Mouse (Mus musculus) right cerebral cortex, postnatal 36 days (tissue): ENCODE measurements around the gene Tti1.
"Not testable (repeated sequence)": the region's sequence is repeated elsewhere in the genome, so short reads cannot be mapped to it uniquely, and the experiment has no call there.

ENCODE experiments used
- DNase-seq, 2 experiments: peaks; one replicate each; pipeline ENCODE4 v3.0.0; 2022; ENCODE audit warnings: low spot score in 2 of 2, mixed read lengths in 1 of 2

The Tti1 gene

GRCm38 (mm10) chr2:158028354-158028863, at the start of gene Tti1, which contains the start of gene Rprd1b:
TSS of gene Tti1 (minus strand) at chr2:158028433.
TSS of gene Rprd1b (plus strand) at chr2:158028497.
- peak; percentile 89 for DNase-seq

DNA sequence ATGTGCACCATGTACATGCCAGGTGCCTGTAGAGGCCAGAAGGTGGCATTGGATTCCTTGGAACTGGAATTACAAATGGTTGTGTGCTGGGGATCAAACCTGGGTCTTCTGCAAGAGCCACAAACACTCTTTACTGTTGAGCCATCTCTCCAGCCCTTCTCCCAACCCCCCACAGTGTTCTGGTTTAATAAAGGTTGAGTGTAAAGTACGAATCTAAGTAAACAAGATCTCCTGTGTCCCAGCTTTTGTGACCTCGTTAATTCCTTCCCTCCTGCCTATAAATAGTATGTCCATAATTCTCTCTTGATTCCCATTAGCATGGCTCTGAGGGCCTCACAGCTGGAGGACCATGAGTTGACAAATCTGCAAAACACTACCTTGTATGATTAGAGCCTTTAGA, 49.7 kb upstream of the Tti1 start:
- DNase-seq, result no peak

DNA sequence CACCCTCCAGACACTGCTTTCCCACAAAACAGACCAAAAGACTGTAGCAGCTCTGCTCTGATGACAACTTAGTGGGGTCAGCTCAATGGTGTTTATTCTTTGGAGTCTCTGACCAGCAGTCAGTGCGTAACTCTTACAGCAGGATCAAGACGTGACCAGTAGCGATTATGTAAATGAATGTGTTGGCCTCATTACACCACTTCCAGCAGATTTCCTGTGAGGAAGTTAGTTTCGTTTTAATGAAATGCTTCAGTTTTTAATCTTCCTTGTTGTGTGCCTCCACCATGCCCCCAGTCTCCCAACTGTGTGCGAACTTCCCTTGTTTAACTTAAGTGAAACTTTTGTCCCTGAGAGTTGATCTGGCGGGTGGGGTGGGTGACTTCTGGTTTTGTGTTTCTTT, 48.5 kb upstream of the Tti1 start:
- DNase-seq, result no peak

GRCm38 (mm10) chr2:158074835-158075234, 46.6 kb upstream of the Tti1 start:
- DNase-seq, result no peak

DNA sequence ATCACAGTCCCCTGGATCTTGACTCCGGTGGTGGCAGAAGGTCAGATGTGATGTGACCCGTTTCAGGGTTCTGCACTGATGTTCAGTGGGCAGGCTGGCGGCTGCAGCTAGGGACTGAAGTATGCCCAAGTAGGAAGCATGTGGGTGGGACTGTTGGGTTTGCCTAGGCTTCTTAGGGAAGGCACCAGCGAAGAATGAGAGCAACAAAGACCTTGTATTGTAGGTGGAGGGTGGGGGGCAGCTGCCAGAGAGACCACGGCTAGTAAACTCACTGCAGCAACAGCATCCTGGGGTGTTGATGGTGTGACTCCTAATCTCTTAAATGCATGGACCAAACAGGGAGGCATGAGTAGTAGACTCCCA, 43.4 kb upstream of the Tti1 start:
- DNase-seq, result no peak

- no peak for DNase-seq
These were observed 42.8 kb upstream of the Tti1 start for GRCm38 (mm10) chr2:158070885-158071632.

DNA sequence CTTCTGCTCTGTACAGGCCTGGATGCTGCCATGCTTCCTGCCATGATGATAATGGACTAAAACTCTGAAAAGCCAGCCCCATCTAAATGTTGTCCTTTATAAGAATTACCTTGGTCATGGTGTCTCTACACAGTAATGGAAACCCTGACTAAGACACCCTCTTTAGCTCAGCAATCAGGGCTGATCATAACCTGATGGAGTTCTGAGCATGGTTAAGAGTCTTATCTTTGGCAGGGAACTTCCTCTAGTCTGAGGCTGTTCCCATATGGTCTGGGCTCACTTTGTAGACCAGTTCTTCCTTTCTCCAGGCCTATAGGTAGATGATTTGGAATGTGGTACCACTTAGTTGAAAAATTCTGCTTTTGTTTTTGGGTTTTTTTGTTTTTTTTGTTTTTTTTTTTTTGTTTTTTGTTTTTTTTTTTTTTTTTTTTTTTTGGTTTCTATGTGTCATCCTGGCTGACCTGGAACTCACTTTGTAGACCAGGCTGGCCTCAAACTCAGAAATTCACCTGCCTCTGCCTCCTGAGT, 40.3 kb upstream of the Tti1 start:
- no peak for DNase-seq

DNA sequence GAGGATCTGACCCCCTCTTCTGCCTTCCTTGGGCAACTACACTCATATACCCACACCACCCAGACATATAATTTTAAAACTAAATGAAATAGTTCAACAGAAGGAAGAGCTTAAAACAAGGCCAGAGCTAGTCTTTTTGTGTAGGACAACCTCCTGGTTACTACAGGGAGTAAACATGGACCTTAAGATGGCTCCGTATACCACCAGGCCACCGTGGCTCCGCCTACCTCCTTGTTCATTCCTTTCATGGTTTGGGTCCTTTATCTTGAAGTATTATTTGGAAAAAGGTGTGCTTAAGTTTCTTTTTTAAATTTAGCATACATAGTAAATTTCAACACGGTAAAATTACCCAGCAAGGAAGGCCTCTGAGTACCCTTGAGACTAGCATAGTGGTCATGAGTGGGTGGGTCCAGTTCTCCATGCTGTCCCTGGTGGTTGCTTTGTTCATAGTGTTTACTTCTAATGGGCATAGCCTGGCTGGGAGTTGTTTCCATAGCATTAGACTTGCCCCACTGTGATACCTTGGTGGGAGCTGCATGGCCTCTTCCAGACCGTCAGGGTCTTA, 39.1 kb upstream of the Tti1 start:
- no peak for DNase-seq

DNA sequence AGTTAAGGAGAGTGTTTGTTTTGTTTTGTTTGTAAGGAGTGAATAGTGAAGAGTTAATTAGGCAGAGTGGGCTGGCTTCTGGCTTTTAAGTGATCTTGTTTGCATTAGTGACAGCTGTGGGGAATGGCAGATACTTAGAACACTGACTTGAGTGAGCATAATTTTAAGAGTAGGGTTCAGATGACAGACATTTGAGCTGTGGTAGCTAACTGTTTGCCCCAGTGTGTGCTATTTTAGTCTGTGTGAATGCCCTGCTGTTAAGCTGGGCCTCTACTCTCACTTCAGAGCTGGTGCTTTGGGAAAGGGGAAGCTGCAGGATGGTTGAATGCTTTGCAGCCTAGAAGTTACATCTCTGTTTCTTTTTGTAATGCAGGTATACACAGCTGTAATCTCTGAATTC, 38.2 kb upstream of the Tti1 start:
- DNase-seq, result no peak

GRCm38 (mm10) chr2:158065064-158065463, 36.8 kb upstream of the Tti1 start:
- DNase-seq, result no peak

GRCm38 (mm10) chr2:158064571-158065048, 36.4 kb upstream of the Tti1 start:
- no peak for DNase-seq

GRCm38 (mm10) chr2:158063036-158063435, 34.8 kb upstream of the Tti1 start:
- DNase-seq, result no peak

GRCm38 (mm10) chr2:158059666-158060105, 31.5 kb upstream of the Tti1 start:
- DNase-seq, result no peak

DNA sequence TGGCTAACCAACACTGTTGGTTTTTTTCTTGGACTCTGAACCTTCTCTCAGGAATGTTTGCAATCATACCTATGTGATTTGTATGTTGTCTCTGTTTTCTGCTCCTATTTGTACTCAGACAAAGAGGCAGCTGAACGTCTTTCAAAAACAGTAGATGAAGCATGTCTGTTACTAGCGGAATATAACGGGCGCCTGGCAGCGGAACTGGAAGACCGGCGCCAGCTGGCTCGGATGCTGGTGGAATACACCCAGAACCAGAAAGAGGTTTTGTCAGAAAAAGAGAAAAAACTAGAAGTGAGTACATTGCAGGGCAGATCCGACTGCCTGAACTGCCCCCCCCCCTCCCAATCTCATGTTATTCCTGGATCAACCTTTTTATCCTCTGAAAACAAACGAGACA, 30.3 kb upstream of the Tti1 start:
- DNase-seq, result peak in 1 of 2 experiments; percentile 26

DNA sequence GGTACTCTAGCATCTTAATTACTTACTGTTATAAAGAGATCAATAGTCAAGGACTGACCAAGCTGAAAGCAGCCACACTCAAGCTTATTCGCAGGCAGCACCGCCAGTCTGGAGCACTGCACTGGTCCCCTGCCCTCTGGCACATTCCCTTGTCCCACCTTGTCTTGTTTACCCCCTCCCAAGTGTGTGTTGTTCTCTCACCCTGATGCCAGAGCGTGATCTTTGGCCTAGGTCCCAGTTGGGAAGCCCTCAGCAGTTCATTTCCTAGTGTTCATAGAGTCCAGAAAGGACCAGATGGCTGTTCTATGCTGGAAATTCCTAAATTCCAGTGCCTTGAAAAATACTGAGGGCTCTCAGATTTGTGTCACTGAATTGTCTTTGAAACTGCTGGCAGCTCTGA, 28.8 kb upstream of the Tti1 start:
- no peak for DNase-seq

DNA sequence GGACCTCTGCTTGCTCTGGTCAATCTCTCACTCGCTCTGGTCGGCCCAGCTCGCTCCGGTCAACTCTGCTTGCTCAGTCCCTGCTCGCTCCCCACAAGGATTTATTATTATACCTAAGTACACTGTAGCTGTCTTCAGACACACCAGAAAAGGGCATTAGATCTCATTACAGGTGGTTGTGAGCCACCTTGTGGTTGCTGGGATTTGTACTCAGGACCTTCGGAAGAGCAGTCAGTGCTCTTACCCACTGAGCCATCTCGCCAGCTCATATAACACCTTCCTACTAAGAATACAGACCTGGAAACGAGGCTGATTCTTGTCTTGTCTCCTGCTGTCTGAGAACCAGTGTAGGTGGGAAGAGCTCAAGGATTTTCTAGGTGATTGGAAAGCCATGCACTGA, 27.1 kb upstream of the Tti1 start:
- DNase-seq, result not testable (repeated sequence)

- no peak for DNase-seq
These were observed 26.4 kb upstream of the Tti1 start for GRCm38 (mm10) chr2:158054596-158054995.

GRCm38 (mm10) chr2:158050116-158050515, 21.9 kb upstream of the Tti1 start:
- DNase-seq, result no peak

DNA sequence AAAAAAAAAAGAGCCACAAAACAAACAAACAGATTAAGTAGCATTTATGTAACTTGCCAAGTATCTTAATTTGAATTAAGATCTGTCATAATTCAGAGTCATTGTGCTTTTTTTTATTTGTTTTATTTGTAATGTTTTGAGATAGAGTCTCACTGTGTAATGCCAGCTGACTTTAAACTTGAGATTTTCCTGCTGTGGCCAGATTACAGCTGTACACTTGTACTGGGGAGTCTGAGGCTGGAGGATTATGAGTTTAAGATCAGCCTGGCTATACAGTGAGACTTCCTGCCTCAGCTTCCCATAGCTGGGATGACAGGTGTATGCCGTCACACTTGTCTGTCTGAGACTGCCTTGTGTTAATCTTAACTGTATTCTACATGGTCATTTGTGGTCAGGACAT, 20.5 kb upstream of the Tti1 start:
- no peak for DNase-seq

- DNase-seq, result peak in 1 of 2 experiments; percentile 32
These were observed 19.7 kb upstream of the Tti1 start for GRCm38 (mm10) chr2:158047903-158048302.

DNA sequence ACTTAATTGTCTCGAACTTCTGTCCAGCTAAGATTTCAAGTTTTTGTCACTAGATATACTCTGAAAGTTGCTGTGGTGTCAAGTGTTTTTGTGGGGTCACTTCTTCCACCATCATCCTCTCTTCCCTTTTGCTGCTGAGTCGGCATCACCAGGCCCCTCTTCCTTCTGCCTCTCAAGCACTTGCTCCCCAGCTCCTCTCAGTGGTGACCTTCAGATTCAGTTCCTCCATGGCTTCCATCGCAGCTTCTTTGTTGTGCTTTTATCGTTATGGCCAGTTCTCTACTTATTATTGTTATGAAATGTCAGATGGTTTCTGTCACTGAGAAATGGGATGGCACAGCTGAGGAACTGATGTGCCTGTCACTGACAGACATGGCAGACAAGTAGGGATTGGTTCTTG, 18.0 kb upstream of the Tti1 start:
- DNase-seq, result no peak

DNA sequence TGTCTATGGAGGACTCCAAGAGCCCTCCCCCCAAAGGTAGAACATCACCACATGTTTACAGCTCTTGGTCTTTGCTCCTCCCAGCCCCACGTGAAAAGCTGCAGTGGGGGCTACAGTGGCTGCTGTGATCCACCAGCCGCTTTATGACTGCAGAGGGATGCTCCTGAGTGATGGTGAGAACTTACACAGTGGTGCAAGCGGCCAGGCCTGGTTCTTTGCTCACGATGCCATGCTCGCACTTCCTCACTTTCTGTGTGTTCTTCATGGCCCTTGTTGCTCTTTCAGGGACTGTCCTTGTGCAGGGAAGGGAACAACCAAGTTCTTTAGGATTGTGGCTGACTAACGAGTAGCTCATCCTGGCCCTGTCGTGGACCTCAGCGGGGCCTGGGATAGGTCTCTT, 15.3 kb upstream of the Tti1 start:
- no peak for DNase-seq

DNA sequence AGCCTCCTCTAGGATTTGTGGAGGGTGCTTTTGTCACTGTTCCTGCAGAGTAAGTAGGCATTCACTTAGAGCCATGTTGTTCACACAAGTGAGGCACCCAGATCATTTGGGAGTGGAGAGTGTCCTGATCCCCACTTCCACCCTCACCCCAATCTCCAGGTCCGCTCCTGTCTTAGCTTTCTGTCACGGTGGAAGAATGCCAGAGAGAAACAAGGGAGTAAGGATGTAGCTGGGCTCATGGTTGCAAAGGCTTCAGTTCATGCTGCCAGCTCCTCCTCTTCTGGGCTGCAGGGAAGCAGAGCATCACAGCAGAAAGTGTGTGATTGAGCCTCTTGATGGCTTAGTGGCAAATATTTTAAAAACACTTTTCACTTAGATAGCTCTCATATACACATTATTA, 12.2 kb upstream of the Tti1 start:
- DNase-seq, result no peak
